Mouse (Mus musculus): Measurements from ENCODE around the gene Tomm20.

The Tomm20 gene

DNA sequence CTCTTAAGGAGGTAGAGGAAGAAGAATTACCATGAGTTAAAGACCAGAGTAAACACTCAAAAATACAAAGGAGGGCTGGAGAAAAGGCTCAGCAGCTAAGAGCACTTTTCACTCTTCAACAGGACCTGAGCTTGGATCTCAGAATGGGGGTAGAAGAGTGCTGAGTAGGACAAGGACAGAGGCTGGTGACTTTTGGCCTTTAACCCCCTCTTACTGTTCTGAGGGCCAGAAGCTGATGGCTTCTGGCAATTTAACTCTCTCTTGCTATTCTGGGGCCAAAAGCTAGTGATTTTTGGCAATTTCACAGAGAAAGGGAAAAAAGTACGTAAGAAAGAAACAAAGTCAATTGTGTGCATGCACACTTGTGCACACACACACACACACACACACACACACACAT is 17.2 kb upstream of the Tomm20 start:
- no peak for DNase-seq (ENCODE audit: low spot score in 2 of 2)

GRCm38 (mm10) chr8:126961516-126961915 is 15.9 kb upstream of the Tomm20 start:
- no peak for DNase-seq (ENCODE audit: low spot score in 2 of 2)

GRCm38 (mm10) chr8:126951900-126952636 is 6.4 kb upstream of the Tomm20 start:
- no peak for DNase-seq (ENCODE audit: low spot score in 2 of 2)

DNA sequence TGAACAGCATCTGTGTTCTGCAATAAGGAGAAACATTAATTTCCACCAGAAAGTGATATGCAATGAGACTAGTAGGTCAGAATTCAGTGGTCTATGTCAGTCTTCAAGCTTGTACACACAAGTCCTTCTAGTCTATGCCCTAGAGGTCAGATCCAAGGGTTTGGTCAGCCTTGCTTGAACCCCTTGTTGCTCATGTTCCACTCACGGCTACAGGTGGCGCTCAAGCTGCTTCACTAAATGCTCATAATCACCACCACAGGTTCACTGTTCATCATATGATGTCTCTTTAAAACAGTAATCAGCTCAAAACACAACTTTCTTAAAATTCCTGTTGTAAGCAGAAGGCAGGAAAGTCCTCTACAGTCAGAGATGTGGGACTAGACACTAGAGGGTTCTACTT is 3.9 kb upstream of the Tomm20 start:
- DNase-seq (ENCODE audit: low spot score in 2 of 2) = no peak

- DNase-seq (ENCODE audit: low spot score in 2 of 2) = no peak
Observed at GRCm38 (mm10) chr8:126946444-126946843, 800 bp upstream of the Tomm20 start.

DNA sequence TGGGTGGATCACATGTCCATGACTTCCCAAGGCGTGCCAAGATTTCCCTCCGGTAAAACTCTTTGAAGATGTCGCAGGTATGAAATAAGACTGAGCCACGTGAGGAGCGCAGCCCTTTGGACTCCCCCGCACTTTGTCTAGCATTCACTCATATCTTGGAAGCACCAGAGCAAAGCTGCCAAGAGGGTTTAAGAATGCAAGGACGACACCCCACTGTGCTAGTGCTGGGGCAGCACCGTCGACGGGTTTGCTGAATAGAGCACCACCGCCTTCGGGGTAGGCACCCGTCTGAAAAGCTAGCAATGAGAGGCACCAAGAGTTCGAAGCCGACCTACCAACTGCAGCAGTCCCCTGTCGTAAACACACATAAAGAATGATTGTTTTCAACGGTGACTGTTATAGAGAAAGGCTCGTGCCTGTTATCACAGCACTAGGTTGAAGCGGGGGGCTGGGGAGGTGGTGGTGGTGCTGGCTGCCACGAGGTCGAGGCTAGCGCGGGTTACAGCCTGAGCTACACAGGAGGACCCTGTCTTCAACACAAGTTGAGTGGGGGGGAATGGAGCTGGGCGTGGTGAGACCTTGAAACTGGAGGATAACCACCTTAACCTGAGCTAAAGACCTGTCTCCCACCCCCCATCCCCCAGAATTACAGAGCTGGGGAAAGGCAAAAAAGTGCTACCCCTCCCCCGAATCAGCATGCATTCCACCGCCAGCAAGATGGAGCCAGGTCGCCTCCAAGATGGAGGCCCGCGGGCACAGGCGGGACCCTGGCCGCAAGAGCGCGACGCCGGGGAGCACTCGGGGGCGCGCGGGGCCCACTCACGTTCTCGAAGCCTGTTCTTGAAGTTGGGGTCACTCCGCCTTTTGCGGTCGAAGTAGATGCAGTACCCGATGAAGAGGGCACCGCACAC is 608 bp downstream of the Tomm20 start:
- no peak for DNase-seq (ENCODE audit: low spot score in 2 of 2)

GRCm38 (mm10) chr8:126943565-126943964 is 2.1 kb downstream of the Tomm20 start:
- no peak for DNase-seq (ENCODE audit: low spot score in 2 of 2)

DNA sequence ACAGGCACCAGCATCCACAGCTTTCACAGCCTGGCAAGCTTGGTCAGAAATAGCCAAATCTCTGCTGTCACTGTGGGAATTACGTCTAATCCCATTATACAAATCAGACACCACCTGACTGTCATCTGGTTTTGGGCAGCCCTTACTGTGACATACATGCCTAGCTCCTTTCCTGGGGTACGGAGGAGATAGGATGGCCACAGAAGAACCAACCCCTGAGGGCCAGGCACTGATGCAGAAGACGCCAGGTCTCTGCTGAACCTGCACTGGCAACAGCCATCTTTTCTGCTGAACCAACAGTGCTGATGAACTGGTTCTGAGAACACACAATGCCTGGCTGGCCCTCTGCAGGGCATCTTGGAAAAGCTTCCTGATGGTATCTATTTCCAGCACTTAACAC is 8.3 kb downstream of the Tomm20 start:
- DNase-seq (ENCODE audit: low spot score in 2 of 2) = no peak

DNA sequence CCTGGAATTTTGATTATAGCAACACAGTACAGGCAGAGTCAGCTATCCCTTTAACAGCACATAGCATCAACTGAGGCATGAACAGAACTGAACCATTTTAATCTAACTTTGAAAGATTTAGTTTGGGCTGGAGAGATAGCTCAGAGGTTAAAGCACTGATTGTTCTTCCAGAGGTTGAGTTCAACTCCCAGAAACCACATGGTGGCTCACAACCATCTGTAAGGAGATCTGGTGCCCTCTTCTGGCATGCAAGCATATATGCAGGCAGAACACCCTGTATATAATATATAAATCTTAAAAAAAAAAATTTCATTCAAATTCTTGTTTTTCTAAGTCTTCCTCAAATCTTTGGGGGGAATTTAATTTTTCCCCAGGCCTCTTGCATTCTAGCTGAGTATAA is 9.7 kb downstream of the Tomm20 start:
- DNase-seq (ENCODE audit: low spot score in 2 of 2) = no peak

DNA sequence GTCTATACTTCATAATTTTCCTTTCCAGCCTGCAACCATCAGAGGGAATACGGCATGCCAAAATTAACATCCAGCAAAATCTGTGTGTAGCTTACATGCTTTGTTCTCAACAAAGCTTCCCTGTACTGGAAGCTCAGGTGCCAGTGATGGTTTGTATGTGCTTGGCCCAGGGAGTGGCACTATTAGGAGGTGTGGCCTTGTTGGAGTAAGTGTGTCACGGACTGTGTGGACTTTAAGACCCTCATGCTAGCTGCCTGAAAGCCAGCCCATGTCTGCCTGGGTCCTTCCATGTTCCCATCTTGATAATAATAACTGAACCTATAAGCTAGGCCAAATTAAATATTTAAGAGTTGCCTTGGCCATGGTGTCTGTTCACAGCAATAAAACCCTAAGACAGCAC is 10.3 kb downstream of the Tomm20 start:
- DNase-seq (ENCODE audit: low spot score in 2 of 2) = no peak

DNA sequence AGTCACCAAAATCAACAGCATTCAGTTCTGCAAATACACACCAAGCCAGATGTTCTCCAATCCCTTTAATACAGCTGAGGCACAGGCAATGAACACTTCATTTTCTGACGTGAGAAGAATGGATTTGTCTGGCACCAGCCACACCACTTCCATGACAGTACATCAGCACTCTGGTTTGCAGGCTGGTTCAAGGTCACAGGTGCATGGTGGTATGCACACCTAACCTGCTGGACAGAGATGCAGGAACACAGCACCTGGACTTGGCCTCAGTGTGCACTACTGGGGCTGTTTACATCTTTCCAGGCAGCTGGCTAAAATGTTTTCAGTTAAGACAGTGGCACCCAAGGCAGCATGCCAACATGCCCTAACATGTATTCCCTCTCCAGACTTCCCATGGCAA is 13.0 kb downstream of the Tomm20 start:
- DNase-seq (ENCODE audit: low spot score in 2 of 2) = no peak

DNA sequence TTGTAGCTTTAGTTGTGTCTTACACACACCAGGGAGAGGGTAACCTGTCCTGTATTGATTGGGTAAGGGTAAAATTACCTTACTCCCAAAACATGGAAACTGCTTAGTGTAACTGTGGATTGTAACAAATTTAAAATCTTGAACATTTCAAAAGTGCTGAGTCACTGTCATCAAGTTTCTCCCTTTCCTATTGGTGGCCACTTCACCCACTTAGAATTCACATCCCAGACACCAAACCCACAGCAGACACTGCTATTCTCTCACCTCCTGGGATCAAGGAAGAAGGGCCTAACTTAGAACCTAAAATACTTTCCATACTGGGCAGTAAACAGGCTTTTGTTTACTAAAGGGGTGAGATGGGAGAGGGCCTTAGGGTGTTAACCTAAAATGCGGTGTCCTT is 13.4 kb downstream of the Tomm20 start:
- no peak for DNase-seq (ENCODE audit: low spot score in 2 of 2)

DNA sequence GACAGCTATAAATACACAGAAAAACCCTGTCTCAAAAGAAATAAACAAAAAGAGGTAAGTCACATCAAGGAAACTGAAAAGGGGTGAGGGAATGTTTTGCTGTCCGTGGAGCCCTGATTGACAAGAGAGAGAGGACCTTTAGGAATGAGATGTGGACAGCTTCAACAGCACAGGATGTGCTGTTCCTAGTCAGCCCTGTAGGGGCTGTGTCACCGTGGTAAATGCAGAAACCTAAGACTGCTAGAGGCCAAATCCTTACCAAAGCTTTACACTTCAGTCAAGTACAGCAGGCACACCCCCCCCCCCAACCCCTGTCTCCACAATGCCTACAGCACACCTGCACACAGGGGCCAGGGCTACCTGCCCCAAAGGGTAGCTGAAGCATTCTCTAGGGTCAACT is 13.9 kb downstream of the Tomm20 start:
- no peak for DNase-seq (ENCODE audit: low spot score in 2 of 2)

GRCm38 (mm10) chr8:126929607-126930161 is 16.0 kb downstream of the Tomm20 start:
- DNase-seq (ENCODE audit: low spot score in 2 of 2) = peak in 1 of 2 experiments; percentile 71

- no peak for DNase-seq (ENCODE audit: low spot score in 2 of 2)
Observed at GRCm38 (mm10) chr8:126928755-126929505, 16.7 kb downstream of the Tomm20 start.

DNA sequence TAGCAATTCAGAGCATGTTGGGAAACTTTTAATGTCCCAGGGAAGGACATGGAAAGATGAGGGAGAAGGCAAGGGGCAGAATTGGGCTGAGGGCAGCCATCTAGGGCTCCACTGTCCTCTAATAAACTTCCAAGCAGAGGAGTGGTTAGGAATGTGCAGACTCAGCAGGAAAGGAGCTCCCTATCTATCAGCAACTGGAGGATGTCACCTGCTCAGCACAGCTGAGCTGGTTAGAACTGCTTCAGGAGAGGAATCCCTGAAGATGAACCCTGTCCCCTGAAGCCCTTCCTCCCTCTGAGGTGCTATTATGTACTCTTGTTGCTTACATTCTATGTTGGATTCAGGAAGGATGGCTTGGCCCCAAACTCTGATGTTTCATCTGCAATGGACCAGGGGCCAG is 17.6 kb downstream of the Tomm20 start:
- no peak for DNase-seq (ENCODE audit: low spot score in 2 of 2)

DNA sequence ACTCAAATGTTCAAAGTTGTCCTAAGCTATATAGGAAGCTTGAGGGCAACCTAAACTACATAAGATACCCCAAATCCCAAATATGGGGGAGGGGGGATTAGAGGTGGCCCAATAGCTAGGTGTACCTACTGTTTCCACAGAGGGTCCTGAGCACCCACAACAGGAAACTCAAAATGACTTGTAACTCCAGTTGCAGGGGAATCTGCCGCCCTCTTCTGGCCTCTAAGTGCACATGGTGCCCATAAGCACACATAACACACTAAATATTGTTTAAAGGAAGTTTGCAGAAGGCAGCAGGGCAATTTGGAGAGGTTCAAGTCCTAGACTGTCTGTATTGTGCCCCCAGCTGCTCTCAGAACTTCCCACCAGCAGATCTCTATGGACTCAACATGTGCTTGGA is 18.6 kb downstream of the Tomm20 start:
- no peak for DNase-seq (ENCODE audit: low spot score in 2 of 2)

GRCm38 (mm10) chr8:126922981-126923380 is 22.7 kb downstream of the Tomm20 start:
- DNase-seq (ENCODE audit: low spot score in 2 of 2) = no peak

DNA sequence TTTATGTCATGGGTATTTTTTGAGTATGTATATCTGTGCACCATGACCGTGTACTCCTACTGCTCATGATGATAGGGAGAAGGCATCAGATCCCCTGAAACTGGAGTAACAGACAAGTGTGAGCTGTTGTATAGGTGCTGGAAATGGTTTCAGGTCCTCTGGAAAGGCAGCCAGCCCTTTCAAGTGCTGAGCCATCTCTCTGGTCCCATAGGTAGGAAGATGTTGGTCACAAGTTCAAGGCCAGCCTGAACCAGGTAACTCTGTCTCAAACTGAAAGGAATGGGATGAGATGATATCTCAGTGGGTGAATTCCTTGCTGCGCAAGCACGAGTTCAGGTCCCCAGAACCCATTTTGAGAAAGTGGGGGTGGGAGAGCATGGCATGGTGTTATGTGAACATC is 24.2 kb downstream of the Tomm20 start:
- DNase-seq (ENCODE audit: low spot score in 2 of 2) = no peak

- peak; percentile 65 to 79 for DNase-seq (ENCODE audit: low spot score in 2 of 2)
Observed at GRCm38 (mm10) chr8:126920845-126921244, 24.8 kb downstream of the Tomm20 start.

DNA sequence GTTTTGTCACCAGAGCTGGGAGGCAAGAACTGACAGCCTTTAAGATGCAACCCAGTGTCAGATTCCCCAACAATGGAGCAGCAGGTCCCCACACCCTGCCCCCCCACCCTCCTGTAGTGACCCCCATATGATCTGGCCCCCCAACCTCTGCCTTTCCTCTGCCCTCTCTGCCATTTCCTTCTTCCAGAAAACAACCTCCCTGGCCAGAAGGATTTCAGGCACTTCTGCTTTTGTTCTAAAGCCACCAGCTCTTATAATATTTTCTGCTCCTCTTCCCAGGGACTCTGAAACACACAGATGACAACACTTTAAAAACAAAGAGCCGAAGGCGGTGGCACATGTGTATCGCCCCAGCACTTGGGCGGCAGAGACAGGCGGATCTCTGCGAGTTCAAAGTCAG is 25.3 kb downstream of the Tomm20 start:
- DNase-seq (ENCODE audit: low spot score in 2 of 2) = peak in 1 of 2 experiments; percentile 27

- DNase-seq (ENCODE audit: low spot score in 2 of 2) = no peak
Observed at GRCm38 (mm10) chr8:126919703-126920102, 25.9 kb downstream of the Tomm20 start.
